Mouse (Mus musculus): ENCODE measurements around the gene Plcd3. TPM values are rescaled to one million over a fixed set of nuclear protein-coding genes. Genes with fewer than 3 reads are reported as not detected.

Gene Plcd3
- total RNA-seq, 2 experiments from 2014 or later: 9.7 to 10.3 TPM

- no peak for DNase-seq (ENCODE audit: low spot score in 2 of 2)
Observed at GRCm38 (mm10) chr11:103099352-103099940, 2.0 kb downstream of the Plcd3 start.

- DNase-seq (ENCODE audit: low spot score in 2 of 2): no peak
Observed at GRCm38 (mm10) chr11:103098531-103099190, 2.8 kb downstream of the Plcd3 start.

- DNase-seq (ENCODE audit: low spot score in 2 of 2): no peak
Observed at GRCm38 (mm10) chr11:103096979-103097894, 4.2 kb downstream of the Plcd3 start.

GRCm38 (mm10) chr11:103095801-103096200, 5.7 kb downstream of the Plcd3 start:
- no peak for DNase-seq (ENCODE audit: low spot score in 2 of 2)

- DNase-seq (ENCODE audit: low spot score in 2 of 2): no peak
Observed at GRCm38 (mm10) chr11:103095107-103095670, 6.3 kb downstream of the Plcd3 start.

GRCm38 (mm10) chr11:103093862-103094833, 7.3 kb downstream of the Plcd3 start:
- no peak for DNase-seq (ENCODE audit: low spot score in 2 of 2)

- no peak for DNase-seq (ENCODE audit: low spot score in 2 of 2)
Observed at GRCm38 (mm10) chr11:103093306-103093705, 8.2 kb downstream of the Plcd3 start.

GRCm38 (mm10) chr11:103081631-103082030, 19.8 kb downstream of the Plcd3 start:
- DNase-seq (ENCODE audit: low spot score in 2 of 2): no peak

- no peak for DNase-seq (ENCODE audit: low spot score in 2 of 2)
Observed at GRCm38 (mm10) chr11:103080323-103081091, 21.0 kb downstream of the Plcd3 start.

GRCm38 (mm10) chr11:103078131-103078530, 23.3 kb downstream of the Plcd3 start:
- no peak for DNase-seq (ENCODE audit: low spot score in 2 of 2)

- no peak for DNase-seq (ENCODE audit: low spot score in 2 of 2)
Observed at GRCm38 (mm10) chr11:103076581-103076980, 24.9 kb downstream of the Plcd3 start.

GRCm38 (mm10) chr11:103076010-103076409, 25.4 kb downstream of the Plcd3 start:
- no peak for DNase-seq (ENCODE audit: low spot score in 2 of 2)

- no peak for DNase-seq (ENCODE audit: low spot score in 2 of 2)
Observed at GRCm38 (mm10) chr11:103074796-103075323, 26.6 kb downstream of the Plcd3 start.

GRCm38 (mm10) chr11:103074121-103074650, 27.3 kb downstream of the Plcd3 start:
- no peak for DNase-seq (ENCODE audit: low spot score in 2 of 2)

GRCm38 (mm10) chr11:103073671-103074070, 27.8 kb downstream of the Plcd3 start:
- DNase-seq (ENCODE audit: low spot score in 2 of 2): no peak

- DNase-seq (ENCODE audit: low spot score in 2 of 2): no peak
Observed at GRCm38 (mm10) chr11:103070322-103070880, 31.1 kb downstream of the Plcd3 start.

- DNase-seq (ENCODE audit: low spot score in 2 of 2): no peak
Observed at GRCm38 (mm10) chr11:103069731-103070130, 31.7 kb downstream of the Plcd3 start.

GRCm38 (mm10) chr11:103068884-103069283, 32.6 kb downstream of the Plcd3 start:
- no peak for DNase-seq (ENCODE audit: low spot score in 2 of 2)

GRCm38 (mm10) chr11:103068272-103068671, 33.2 kb downstream of the Plcd3 start:
- no peak for DNase-seq (ENCODE audit: low spot score in 2 of 2)

All from layer of hippocampus, postnatal 14 days (tissue).